Mouse (Mus musculus): ENCODE measurements around the gene Akt1.

Gene Akt1

DNA sequence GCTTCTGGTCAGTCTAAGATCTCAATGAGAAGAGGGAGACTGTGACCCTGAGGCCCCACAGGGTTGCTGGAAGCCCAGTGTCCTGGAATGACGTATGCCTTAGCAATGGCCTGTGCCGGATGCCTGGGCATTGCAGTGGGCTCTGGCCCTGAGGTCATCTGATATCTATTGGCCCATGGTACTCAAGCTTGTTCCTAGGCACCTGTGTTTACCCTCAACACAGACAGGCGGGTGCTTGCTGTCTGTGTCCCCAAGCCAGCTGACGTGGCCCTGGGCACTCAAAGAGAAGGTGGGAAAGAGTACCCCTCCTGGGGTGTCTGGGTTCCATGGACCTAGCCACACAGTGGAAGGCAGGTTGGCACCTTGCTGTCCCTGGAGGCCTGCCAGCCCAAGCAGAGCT is 49.0 kb downstream of the Akt1 start:
- no peak for DNase-seq

DNA sequence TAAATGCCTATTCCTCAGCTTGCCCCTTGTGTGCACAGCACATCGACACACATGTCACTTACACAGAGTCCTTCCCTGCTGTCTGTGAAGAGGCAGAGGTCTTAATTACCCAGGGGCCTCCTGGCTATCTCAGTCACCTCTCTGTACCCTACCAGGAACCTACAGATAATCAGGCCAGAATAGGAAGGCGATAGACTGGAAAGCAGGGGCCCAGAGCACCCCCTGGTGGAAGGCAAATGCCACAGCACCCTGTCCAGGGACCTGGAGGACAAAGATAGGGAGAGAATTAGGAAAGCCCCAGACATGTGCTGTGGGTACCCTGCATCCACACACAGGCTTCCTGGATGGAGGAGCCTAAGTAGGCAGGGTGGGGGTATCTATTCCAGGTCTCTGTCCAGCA is 50.9 kb downstream of the Akt1 start:
- DNase-seq = no peak

DNA sequence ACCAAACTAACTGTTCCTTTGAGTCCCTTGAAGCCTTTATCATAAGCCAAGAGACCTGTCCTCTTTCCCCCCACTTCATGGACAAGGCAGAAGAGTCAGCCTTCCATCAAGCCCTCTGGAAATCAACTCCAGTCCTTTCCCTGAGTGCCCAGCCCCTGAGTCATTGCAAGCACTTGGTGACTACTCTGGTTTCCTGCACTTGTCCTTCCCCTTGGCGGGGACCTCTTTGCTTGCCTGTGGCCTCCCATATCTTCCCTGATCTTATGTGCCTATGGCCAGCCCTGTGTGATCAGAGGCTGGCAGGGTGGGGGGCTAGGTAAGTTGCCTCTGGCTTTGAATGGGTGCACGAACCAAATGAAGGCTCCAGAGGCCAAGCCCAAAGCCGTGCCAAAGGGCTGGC is 52.8 kb downstream of the Akt1 start:
- no peak for DNase-seq

- no peak for DNase-seq
Observed at GRCm38 (mm10) chr12:112620354-112621061, 54.2 kb downstream of the Akt1 start.

- no peak for DNase-seq
Observed at GRCm38 (mm10) chr12:112619686-112620353, 54.9 kb downstream of the Akt1 start, which contains the start of gene Adssl1. Gene Adssl1 (plus strand): TSS chr12:112620045.

DNA sequence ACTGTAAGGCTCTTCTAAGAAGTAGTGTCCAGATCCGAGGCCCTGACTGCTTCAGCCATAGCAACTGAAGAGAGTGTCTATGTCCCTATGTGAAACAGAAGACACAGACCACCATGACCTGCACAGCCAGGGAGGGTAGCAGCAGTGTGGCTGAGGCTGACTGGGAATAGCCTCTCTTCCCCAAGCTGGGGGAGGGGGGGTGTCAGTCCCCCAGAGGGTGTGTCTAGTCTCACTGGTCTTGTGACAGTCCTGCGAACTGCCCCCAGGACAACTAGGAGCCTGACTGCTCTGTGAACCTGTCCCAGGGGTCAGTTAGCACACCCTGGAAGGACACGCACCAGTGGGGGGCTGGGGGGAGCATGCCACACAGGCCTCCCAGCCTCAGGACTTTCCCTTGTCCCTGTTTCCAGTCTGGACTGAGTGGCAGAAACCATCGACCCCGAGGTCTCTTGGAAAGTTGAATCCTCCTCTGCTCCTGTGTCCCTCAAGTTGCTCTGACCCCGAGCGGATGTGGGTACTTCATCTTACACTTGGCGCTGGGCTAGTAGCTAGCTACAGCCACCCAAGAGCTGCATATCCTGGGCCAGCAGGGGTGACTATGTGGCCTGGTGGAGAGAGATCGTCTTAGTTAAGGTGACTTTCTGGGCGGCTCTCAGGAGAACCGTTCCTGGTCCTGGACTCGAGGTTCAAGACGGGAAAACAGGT is 55.6 kb downstream of the Akt1 start:
- DNase-seq = no peak

GRCm38 (mm10) chr12:112617898-112618380 is 56.7 kb downstream of the Akt1 start:
- peak; percentile 39 for DNase-seq

- DNase-seq = peak; percentile 79
Observed at GRCm38 (mm10) chr12:112617184-112617583, 57.5 kb downstream of the Akt1 start.

GRCm38 (mm10) chr12:112616668-112617067 is 58.0 kb downstream of the Akt1 start:
- no peak for DNase-seq

DNA sequence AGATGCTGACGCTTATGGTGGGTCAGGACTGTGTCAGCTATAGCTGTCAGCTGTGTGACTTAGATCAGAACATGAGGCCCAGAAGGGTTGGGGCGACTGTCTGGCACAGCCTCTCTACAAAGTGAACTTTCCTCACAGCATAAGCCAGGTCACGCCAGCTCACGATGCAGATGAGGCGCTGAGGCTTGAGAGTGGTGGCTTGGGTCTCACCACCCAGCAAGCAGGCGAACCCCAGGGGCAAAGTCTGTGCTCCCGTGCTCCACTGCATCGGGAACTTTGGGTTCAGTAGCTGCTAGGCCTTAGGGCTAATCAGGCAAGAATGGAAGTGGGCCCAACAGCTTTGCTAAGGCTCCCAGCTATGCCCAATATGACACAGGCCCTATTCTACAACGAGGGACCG is 65.7 kb downstream of the Akt1 start:
- no peak for DNase-seq

DNA sequence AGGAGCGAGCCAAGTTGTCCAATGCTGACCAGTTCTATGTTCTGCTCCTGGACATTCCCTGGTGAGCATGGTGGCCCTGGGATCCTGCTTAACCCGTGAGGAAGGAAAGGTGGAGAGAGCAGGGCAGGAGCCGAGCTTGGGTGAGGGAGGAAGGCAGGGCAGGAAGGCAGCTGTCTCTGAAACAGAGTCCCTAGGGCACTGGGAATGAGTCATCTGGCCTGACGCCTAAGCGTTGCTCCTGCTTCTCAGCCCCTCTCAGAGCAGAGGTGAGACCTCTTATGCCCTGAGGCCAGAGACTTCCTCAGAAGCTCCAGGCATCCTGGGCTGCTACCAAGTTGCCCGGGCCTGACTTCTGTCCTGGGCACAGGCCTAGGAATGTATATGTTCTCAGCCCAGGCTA is 67.7 kb downstream of the Akt1 start:
- no peak for DNase-seq

DNA sequence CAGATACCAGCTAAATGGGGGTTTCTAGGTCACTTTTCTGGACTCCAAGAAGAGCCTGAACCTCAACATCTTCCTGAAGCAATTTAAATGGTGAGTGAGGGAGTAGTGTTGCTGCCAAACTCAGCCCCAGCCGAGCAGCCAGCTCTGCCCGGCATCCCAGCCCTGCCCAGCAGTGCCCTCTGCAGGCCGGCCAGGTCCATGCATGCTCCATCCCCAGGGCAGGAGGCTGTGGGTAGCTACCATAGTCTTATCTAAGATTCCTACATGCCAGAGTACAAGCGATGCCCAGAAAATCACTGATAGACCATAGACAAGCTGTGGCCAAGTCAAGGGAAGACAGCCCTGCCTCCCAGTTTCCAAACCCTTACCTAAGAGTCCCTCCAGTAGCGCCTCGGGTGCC is 68.9 kb downstream of the Akt1 start:
- peak; percentile 80 for DNase-seq

GRCm38 (mm10) chr12:112604709-112605649 is 69.7 kb downstream of the Akt1 start:
- no peak for DNase-seq

DNA sequence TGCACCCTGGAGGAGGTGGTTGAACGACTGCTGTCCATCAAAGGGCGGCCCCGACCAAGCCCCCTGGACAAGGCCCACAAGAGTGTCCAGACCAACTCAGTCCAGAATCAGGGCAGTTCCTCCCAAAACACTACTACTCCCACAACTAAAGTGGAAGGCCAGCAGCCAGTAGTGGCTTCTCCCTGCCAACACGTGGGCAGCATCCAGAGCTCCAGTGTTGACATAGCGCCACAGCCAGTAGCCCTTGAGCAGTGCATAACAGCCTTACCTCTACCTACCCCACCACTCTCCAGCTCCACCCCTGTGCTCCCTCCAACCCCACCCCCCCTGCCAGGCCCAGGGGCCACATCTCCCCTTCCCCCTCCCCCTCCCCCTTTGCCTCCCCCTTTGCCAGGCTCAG is 70.7 kb downstream of the Akt1 start:
- no peak for DNase-seq

All from right cerebral cortex, postnatal 25 days (tissue).